Mouse (Mus musculus) neural tube, embryonic 12.5 days (tissue): Measurements from ENCODE around the gene Tesk2. TPM values are rescaled to one million over a fixed set of nuclear protein-coding genes. Genes with fewer than 3 reads are reported as not detected.
"Not testable (repeated sequence)": the region's sequence is repeated elsewhere in the genome, so short reads cannot be mapped to it uniquely, and the experiment has no call there.

ENCODE experiments used
- ATAC-seq: fragments of 200-750 bp; cut with Nextera tagmentation; 2 replicates; pipeline ENCODE4 v1.8.0; 2017; ENCODE audit warnings: low read depth, mild to moderate bottlenecking, moderate TSS enrichment, moderate library complexity; ENCODE audit not compliant: low FRiP score
- H3K27ac ChIP-seq: fragments of 300-500 bp; sonication (generic); 2 replicates; pipeline ENCODE4 v1.5.1; 2016
- H3K27me3 ChIP-seq: fragments of 300-500 bp; sonication (generic); replicated peaks from 2 replicates; pipeline ENCODE4 v1.6.1; 2016; ENCODE audit warnings: mild to moderate bottlenecking
- H3K36me3 ChIP-seq: fragments of 300-500 bp; sonication (generic); 2 replicates; pipeline ENCODE4 v1.6.1; 2016; ENCODE audit warnings: mild to moderate bottlenecking
- H3K4me1 ChIP-seq: fragments of 300-500 bp; sonication (generic); 2 replicates; pipeline ENCODE4 v1.6.1; 2016
- H3K4me2 ChIP-seq: fragments of 300-500 bp; sonication (generic); replicated peaks from 2 replicates; pipeline ENCODE4 v1.6.1; 2016; ENCODE audit warnings: mild to moderate bottlenecking
- H3K4me3 ChIP-seq: fragments of 300-500 bp; sonication (generic); 2 replicates; pipeline ENCODE4 v1.5.1; 2016
- H3K9ac ChIP-seq: fragments of 300-500 bp; sonication (generic); 2 replicates; pipeline ENCODE4 v1.6.1; 2016; ENCODE audit warnings: mild to moderate bottlenecking
- H3K9me3 ChIP-seq: fragments of 300-500 bp; sonication (generic); 2 replicates; pipeline ENCODE4 v1.6.1; 2016; ENCODE audit warnings: mild to moderate bottlenecking
- WGBS: fragments of 180-500 bp; shearing (Covaris S2); methylation state at CpG from one replicate; pipeline ENCODE4 v1.1.7; 2016; 5-methylcytosine and 5-hydroxymethylcytosine counted together
- polyA plus RNA-seq: library from polyadenylated mRNA; unstranded; fragments of >200 nt; fragmentation: Nextera tagmentation; extraction: Ambion mirVana; gene quantifications from 2 replicates; pipeline ENCODE4 v1.2.1, GENCODE M21; 2016

Tesk2 gene
- polyA plus RNA-seq, 1 experiment from 2014 or later: 6.5 TPM

- Histone ChIP-seq H3K4me1 (no peaks in the 10 kb centered on the region), H3K27ac (no peak overlapping the region)
- 25% methylated on average over 2 of the region's 2 CpGs for WGBS
Observed at GRCm38 (mm10) chr4:116838999-116839398, 118.3 kb downstream of the Tesk2 start.

GRCm38 (mm10) chr4:116840096-116840495 lies 119.3 kb downstream of the Tesk2 start:
- not testable (repeated sequence) for H3K36me3 ChIP-seq, H3K4me3 ChIP-seq, H3K4me2 ChIP-seq, H3K27ac ChIP-seq, H3K4me1 ChIP-seq, H3K9ac ChIP-seq, ATAC-seq, H3K27me3 ChIP-seq, H3K9me3 ChIP-seq
- WGBS: 42% methylated on average over 23 of the region's 29 CpGs

More at GRCm38 (mm10) chr4:116838999-116839398, 118.3 kb downstream of the Tesk2 start:
- no peak for ATAC-seq
- no peak overlapping the region for H3K4me2 ChIP-seq
- no peak overlapping the region for H3K9ac ChIP-seq
- no peaks in the 10 kb centered on the region for H3K36me3 ChIP-seq
- no peak overlapping the region for H3K4me3 ChIP-seq
- no peaks in the 10 kb centered on the region for H3K9me3 ChIP-seq
- H3K27me3 ChIP-seq: no peaks in the 10 kb centered on the region

GRCm38 (mm10) chr4:116840841-116841240 lies 120.1 kb downstream of the Tesk2 start:
- ATAC-seq: no peak
- Histone ChIP-seq H3K27ac (no peak overlapping the region), H3K4me1 (no peaks in the 10 kb centered on the region), H3K36me3 (no peaks in the 10 kb centered on the region), H3K9me3 (no peaks in the 10 kb centered on the region), H3K27me3 (no peaks in the 10 kb centered on the region), H3K4me3 (no peak overlapping the region), H3K4me2 (no peak overlapping the region), H3K9ac (no peak overlapping the region)
- WGBS: 89% methylated on average over 6 of the region's 6 CpGs

GRCm38 (mm10) chr4:116844324-116844723 lies 123.6 kb downstream of the Tesk2 start:
- WGBS: 92% methylated on average over 3 of the region's 3 CpGs
- no peaks in the 10 kb centered on the region for H3K9me3 ChIP-seq
- no peak overlapping the region for H3K4me3 ChIP-seq
- ATAC-seq: no peak
- no peaks in the 10 kb centered on the region for H3K36me3 ChIP-seq
- no peak overlapping the region for H3K9ac ChIP-seq
- H3K27ac ChIP-seq: no peak overlapping the region
- no peaks in the 10 kb centered on the region for H3K4me1 ChIP-seq
- no peak overlapping the region for H3K4me2 ChIP-seq
- H3K27me3 ChIP-seq: no peaks in the 10 kb centered on the region

- Histone ChIP-seq H3K4me3 (no peak overlapping the region), H3K4me2 (no peak overlapping the region), H3K9me3 (no peaks in the 10 kb centered on the region), H3K27me3 (no peaks in the 10 kb centered on the region), H3K27ac (no peak overlapping the region), H3K36me3 (no peaks in the 10 kb centered on the region), H3K4me1 (peaks cover 10% of the 10 kb centered on the region; the same call in 1 of the 2 replicates), H3K9ac (no peak overlapping the region)
- no peak for ATAC-seq
- WGBS: 90% methylated on average over 3 of the region's 3 CpGs
Observed at GRCm38 (mm10) chr4:116849901-116850300, 129.2 kb downstream of the Tesk2 start.

GRCm38 (mm10) chr4:116854286-116854685 lies 133.5 kb downstream of the Tesk2 start:
- Histone ChIP-seq H3K27ac (no peak overlapping the region), H3K9ac (no peak overlapping the region), H3K36me3 (no peaks in the 10 kb centered on the region), H3K4me2 (no peak overlapping the region), H3K4me1 (peaks cover 10% of the 10 kb centered on the region; the same call in 1 of the 2 replicates), H3K9me3 (no peaks in the 10 kb centered on the region), H3K4me3 (no peak overlapping the region), H3K27me3 (no peaks in the 10 kb centered on the region)
- WGBS: 19% methylated on average over 2 of the region's 2 CpGs
- ATAC-seq: no peak

Other genes starting within 250 kb of the Tesk2 start
- gene Ipp, start 213.4 kb upstream of the Tesk2 start, polyA plus RNA-seq: 13.2 and 14.7 TPM in 2 replicates
- 28.4 and 30.2 TPM in 2 replicates for gene Tmem69, start 165.0 kb upstream of the Tesk2 start, polyA plus RNA-seq
- gene Gpbp1l1, start 163.3 kb upstream of the Tesk2 start, polyA plus RNA-seq: 19.5 and 20.8 TPM in 2 replicates
- gene Ccdc17, start 124.3 kb upstream of the Tesk2 start, polyA plus RNA-seq: 3.5 and 3.8 TPM in 2 replicates
- 172 and 173 TPM in 2 replicates for gene Nasp, start 93.0 kb upstream of the Tesk2 start, polyA plus RNA-seq
- gene Akr1a1, start 69.3 kb upstream of the Tesk2 start, polyA plus RNA-seq: 583 and 599 TPM in 2 replicates
- gene Prdx1, start 35.4 kb upstream of the Tesk2 start, polyA plus RNA-seq: 660 and 722 TPM in 2 replicates
- 28.0 and 30.9 TPM in 2 replicates for gene Mmachc, start 12.5 kb upstream of the Tesk2 start, polyA plus RNA-seq
- gene Ccdc163, start 12.4 kb upstream of the Tesk2 start, polyA plus RNA-seq: 22.0 and 23.5 TPM in 2 replicates
- 31.3 and 32.0 TPM in 2 replicates for gene Toe1, start 86.7 kb downstream of the Tesk2 start, polyA plus RNA-seq
- gene Mutyh, start 86.8 kb downstream of the Tesk2 start, polyA plus RNA-seq: 13.6 and 14.5 TPM in 2 replicates
- gene Hpdl, start 100.8 kb downstream of the Tesk2 start, polyA plus RNA-seq: 1.3 and 1.6 TPM in 2 replicates
- 10.2 and 10.4 TPM in 2 replicates for gene Zswim5, start 156.4 kb downstream of the Tesk2 start, polyA plus RNA-seq